Mouse (Mus musculus) lung, adult 18-20 months (tissue): ENCODE results near the gene Tyms.
"Not testable (repeated sequence)": the region's sequence is repeated elsewhere in the genome, so short reads cannot be mapped to it uniquely, and the experiment has no call there.

ENCODE experiments used
- DNase-seq, 2 experiments: peaks; one replicate each; pipeline ENCODE4 v3.0.0; 2022; ENCODE audit warnings: mixed read lengths in 2 of 2

The Tyms gene

DNA sequence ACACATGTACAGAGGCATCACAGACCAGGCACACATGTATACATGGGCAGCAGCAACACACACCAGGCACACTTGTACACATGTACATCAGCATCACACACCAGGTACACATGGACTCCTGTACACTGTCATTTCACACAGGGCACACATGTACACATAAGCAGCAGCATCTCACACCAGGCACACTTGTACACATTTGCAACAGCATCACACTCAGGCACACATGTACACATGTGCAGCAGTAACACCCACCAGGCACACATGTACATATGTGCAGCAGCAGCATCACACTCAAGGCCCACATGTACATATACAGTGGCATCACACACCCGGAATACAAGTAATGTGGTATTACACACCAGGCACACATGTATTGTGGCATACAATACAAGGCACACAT, 24.8 kb upstream of the Tyms start:
- DNase-seq = no peak

GRCm38 (mm10) chr5:30095731-30096130, 22.3 kb upstream of the Tyms start:
- DNase-seq = no peak

DNA sequence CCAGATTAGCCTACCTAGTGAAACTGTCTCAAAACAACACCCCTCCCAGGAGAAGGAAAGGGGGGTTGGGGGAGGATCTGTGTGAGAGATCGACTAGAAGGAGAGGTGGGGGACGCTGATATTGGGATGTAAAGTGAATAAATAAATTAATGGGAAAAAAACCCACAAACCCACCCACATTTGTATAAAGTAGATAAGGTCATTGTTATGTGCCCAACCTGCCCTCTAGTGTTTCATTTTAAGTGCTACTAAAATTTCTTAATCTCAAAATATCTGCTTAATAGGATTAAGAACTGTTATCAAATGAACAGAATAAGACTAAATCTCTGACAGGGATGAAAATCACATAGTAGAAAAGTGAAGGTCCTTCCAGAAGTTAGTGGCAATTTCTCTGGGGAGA, 21.0 kb upstream of the Tyms start:
- DNase-seq = no peak

DNA sequence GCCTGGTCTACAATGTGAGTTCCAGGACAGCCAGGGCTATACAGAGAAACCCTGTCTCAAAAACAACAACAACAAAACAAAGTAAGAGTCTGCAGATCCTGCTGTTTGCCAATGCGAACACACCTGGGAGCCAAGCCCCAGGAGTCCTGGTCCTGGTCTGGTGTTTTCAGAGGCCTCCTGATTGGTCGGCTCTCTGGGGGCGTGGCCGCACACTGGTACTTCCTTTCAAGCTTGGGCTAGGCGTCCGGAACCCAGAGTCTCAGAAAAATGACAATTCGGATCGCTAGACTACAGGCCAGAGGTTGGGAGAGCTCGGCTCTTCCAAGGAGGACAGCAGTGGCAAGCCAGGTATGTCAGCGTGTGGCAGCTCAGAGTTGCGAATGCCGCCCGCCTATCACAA, 19.3 kb upstream of the Tyms start:
- no peak for DNase-seq

DNA sequence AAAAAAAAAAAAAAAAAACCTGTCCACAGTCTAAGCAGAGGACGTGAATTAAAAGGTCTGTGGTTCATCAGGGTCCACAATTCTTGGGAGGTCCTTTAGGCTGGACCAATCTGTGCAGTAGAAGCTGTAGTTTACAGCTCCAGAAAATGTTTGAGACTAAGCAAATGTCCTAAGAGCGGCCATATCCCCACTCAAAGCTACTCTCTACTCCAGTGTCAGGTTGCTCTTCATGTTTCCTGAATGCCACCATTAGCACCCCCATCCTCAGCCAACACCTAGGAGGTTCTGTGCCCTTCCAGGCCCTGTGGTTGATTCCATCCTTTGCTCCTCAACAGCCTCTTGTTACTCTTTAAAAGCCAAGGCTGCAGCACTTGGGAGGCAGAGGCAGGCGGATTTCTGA, 1.0 kb downstream of the Tyms start:
- no peak for DNase-seq

GRCm38 (mm10) chr5:30071677-30072076, 1.7 kb downstream of the Tyms start:
- no peak for DNase-seq

DNA sequence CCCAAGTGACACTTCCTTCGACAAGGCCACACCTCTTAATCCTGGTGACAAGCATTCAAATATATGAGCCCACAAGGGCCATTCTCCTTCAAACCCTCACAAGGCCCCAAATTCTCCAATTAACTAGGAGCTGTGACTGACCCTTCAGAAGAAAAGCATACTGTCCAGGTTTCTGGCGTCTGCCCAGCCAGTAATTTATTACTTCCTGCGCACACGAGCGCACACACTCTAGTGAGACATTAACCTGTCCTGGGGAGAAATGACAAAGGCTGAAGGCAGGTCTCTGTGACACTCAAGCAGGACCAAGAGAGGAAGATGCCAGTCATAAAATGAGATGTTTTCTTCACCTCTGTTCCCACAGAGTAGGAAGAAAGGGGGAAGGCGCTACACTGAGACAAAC, 5.7 kb downstream of the Tyms start:
- DNase-seq = no peak

DNA sequence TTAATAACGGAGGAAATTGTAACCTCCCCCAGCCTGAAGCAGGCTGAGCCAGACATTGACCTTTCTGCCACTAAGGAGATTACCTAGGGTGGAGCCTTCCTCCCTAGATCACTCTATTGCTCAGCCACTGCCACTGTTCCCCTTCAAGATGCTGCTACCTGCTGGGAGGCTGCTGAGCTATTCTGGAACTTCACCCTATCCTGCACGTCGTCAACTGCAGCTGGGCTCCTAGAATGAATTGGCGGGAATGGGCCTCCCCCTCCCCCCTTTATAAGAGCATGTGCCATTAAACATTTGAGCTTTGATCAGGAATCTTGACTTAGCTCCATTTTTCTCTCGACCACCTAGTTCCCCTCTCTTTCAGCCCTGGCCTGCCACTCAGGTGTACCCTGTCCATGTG, 13.8 kb downstream of the Tyms start:
- DNase-seq = not testable (repeated sequence)

GRCm38 (mm10) chr5:30058216-30058731, 15.1 kb downstream of the Tyms start:
- DNase-seq = no peak

GRCm38 (mm10) chr5:30039841-30040240, 33.6 kb downstream of the Tyms start:
- DNase-seq = not testable (repeated sequence)

DNA sequence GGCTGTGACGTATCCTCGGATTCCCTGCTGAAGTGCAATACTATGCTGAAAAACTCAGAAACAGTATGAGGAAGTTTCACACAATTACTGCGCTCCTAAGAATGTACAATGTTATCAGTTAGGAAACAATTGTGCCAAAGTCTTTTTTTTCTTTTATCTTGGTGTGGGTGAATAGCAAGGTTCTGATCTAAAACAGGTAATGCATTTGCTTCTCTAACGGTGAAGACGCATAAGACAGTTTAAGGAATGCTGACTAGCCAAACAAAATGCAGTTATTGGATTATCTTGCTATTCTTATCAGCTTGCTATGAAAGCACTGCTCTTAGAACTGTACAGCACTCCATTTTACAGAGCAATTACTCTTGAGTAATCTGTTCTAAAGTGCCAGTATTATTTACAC, 34.1 kb downstream of the Tyms start:
- DNase-seq = not testable (repeated sequence)

GRCm38 (mm10) chr5:30037111-30037510, 36.3 kb downstream of the Tyms start:
- DNase-seq = not testable (repeated sequence)

DNA sequence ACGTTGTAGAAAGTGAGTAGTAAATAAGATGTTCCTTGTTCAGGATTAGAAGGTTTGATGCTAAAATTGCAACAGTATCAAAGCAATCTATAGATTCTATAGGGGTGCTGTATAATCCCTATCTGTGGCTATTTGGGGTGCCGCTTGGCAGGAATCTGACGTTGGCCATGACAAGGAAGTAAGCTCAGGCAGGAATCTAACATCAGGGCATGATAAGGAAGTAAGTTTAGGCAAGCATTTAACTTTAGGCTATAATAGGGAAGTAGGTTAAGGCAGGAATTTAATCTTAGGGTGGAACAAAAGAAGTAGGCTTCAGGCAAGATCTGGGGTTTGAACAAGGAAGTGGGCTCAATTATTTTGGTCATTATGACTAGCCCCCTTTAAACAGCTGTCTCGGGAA, 37.6 kb downstream of the Tyms start:
- not testable (repeated sequence) for DNase-seq

- peak; percentile 4 to 38 for DNase-seq
Measured at GRCm38 (mm10) chr5:30014580-30014979, 58.8 kb downstream of the Tyms start.

- DNase-seq = peak; percentile 88 to 89
Measured at GRCm38 (mm10) chr5:30012726-30013503, 60.5 kb downstream of the Tyms start, which contains the start of gene Il6. Gene Il6 (plus strand): TSS chr5:30013114.
